Mouse (Mus musculus) stomach, embryonic 15.5 days (tissue): ENCODE measurements around the gene Atp10b. TPM values are rescaled to one million over a fixed set of nuclear protein-coding genes. Genes with fewer than 3 reads are reported as not detected.

ENCODE experiments used
- ATAC-seq: fragments of 200-750 bp; cut with Nextera tagmentation; 2 replicates; pipeline ENCODE4 v1.8.0; 2017; ENCODE audit warnings: low read depth, moderate number of reproducible peaks, moderate TSS enrichment; ENCODE audit not compliant: insufficient read depth, low FRiP score
- H3K27ac ChIP-seq: fragments of 300-500 bp; sonication (generic); 2 replicates; pipeline ENCODE4 v1.5.1; 2015; ENCODE audit warnings: mild to moderate bottlenecking, inconsistent platforms
- H3K27me3 ChIP-seq: fragments of 300-500 bp; sonication (generic); replicated peaks from 2 replicates; pipeline ENCODE4 v1.6.1; 2015; ENCODE audit warnings: inconsistent platforms
- H3K36me3 ChIP-seq: fragments of 300-500 bp; sonication (generic); 2 replicates; pipeline ENCODE4 v1.6.1; 2015; ENCODE audit warnings: inconsistent platforms
- H3K4me1 ChIP-seq: fragments of 300-500 bp; sonication (generic); 2 replicates; pipeline ENCODE4 v1.6.1; 2015; ENCODE audit warnings: inconsistent platforms
- H3K4me2 ChIP-seq: fragments of 300-500 bp; sonication (generic); 2 replicates; pipeline ENCODE4 v1.6.1; 2015; ENCODE audit warnings: mild to moderate bottlenecking, inconsistent platforms
- H3K4me3 ChIP-seq: fragments of 300-500 bp; sonication (generic); replicated peaks from 2 replicates; pipeline ENCODE4 v1.5.1; 2015; ENCODE audit warnings: inconsistent platforms
- H3K9ac ChIP-seq: fragments of 300-500 bp; sonication (generic); 2 replicates; pipeline ENCODE4 v1.6.1; 2015; ENCODE audit warnings: inconsistent platforms
- H3K9me3 ChIP-seq: fragments of 300-500 bp; sonication (generic); 2 replicates; pipeline ENCODE4 v1.6.1; 2016; ENCODE audit warnings: inconsistent platforms
- WGBS: fragments of 180-500 bp; shearing (Covaris S2); methylation state at CpG from one replicate; pipeline ENCODE4 v1.1.7; 2015; 5-methylcytosine and 5-hydroxymethylcytosine counted together
- polyA plus RNA-seq: library from polyadenylated mRNA; unstranded; fragments of >200 nt; fragmentation: Nextera tagmentation; extraction: Ambion mirVana; gene quantifications from 2 replicates; pipeline ENCODE4 v1.2.1, GENCODE M21; 2015

The Atp10b gene
- polyA plus RNA-seq, 1 experiment from 2014 or later = 2.1 TPM

DNA sequence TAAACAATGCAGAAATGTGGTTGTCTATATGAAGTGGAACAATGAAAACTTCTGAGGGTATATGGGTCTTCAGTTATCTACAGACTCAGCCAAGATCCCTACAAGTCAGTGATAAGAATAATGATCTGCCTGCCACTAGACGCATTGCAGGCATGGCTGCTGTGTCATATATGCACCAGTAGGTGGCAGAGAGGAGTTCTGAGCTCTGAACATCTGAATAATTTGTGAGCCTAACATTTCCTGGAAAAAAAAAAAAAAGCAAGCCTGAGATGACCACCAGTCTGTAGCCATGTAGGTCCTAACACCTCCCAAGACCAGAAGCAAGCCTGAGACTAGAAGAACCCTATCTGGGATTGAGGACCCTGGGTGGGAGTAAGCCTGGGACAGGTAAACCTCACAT lies 63.5 kb downstream of the Atp10b start:
- no peaks in the 10 kb centered on the region for H3K36me3 ChIP-seq
- no peaks in the 10 kb centered on the region for H3K4me1 ChIP-seq
- H3K27ac ChIP-seq = no peak overlapping the region
- no peaks in the 10 kb centered on the region for H3K27me3 ChIP-seq
- 21% methylated on average over 1 of the region's 1 CpGs for WGBS
- H3K9ac ChIP-seq = no peak overlapping the region
- no peak overlapping the region for H3K4me2 ChIP-seq
- H3K9me3 ChIP-seq = no peaks in the 10 kb centered on the region
- H3K4me3 ChIP-seq = no peak overlapping the region
- no peak for ATAC-seq

- ATAC-seq = no peak
- Histone ChIP-seq H3K9ac (no peak overlapping the region), H3K27ac (no peak overlapping the region), H3K4me3 (no peak overlapping the region), H3K27me3 (no peaks in the 10 kb centered on the region), H3K9me3 (no peaks in the 10 kb centered on the region), H3K36me3 (no peaks in the 10 kb centered on the region), H3K4me1 (no peaks in the 10 kb centered on the region), H3K4me2 (no peak overlapping the region)
- WGBS = 80% methylated on average over 1 of the region's 1 CpGs
Observed at GRCm38 (mm10) chr11:43213740-43214139, 64.1 kb downstream of the Atp10b start.

DNA sequence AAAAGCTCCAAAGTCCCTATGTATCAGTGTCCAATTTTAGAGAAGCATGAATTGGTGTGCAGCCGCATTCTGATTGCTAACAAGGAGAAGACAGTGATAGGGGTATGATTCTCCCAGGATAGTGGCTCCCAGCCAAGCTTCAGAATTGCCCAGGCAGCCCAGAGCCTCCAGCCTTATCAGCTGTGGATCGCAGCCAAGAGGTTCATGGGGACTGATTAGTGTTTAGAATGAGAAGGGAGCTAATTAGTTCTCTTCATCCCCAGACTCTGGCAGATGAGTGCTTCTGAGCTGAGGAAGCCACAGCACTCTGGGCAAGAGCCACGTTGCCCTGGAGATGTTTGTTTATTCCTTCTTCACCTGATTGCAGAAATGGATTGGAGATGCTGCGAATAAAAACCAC lies 67.3 kb downstream of the Atp10b start:
- 41% methylated on average over 4 of the region's 4 CpGs for WGBS
- no peaks in the 10 kb centered on the region for H3K9me3 ChIP-seq
- no peaks in the 10 kb centered on the region for H3K36me3 ChIP-seq
- peak; percentile 31; the same call in 1 of the 2 replicates for ATAC-seq
- no peak overlapping the region for H3K4me2 ChIP-seq
- no peak overlapping the region for H3K9ac ChIP-seq
- no peaks in the 10 kb centered on the region for H3K4me1 ChIP-seq
- H3K27me3 ChIP-seq = no peaks in the 10 kb centered on the region
- no peak overlapping the region for H3K27ac ChIP-seq
- no peak overlapping the region for H3K4me3 ChIP-seq

DNA sequence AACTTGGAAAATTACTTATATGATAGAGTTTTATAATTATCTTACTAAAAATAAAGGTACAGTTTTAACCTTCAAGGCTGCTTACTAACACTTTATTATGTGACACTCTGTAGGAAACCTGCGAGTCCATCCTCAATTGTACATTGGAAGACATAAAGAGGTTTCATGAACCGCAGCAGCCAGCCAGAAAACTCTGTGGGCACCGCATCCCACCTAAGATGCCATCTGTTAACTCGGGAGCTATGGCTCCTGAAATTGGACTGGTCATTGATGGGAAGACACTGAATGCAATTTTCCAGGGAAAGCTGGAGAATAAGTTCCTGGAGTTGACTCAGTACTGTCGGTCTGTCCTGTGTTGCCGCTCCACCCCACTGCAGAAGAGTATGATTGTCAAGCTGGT lies 80.6 kb downstream of the Atp10b start:
- Histone ChIP-seq H3K27ac (no peak overlapping the region), H3K36me3 (no peaks in the 10 kb centered on the region), H3K4me1 (no peaks in the 10 kb centered on the region), H3K4me3 (no peak overlapping the region), H3K27me3 (no peaks in the 10 kb centered on the region), H3K9me3 (no peaks in the 10 kb centered on the region), H3K4me2 (no peak overlapping the region), H3K9ac (no peak overlapping the region)
- 93% methylated on average over 6 of the region's 6 CpGs for WGBS
- no peak for ATAC-seq

DNA sequence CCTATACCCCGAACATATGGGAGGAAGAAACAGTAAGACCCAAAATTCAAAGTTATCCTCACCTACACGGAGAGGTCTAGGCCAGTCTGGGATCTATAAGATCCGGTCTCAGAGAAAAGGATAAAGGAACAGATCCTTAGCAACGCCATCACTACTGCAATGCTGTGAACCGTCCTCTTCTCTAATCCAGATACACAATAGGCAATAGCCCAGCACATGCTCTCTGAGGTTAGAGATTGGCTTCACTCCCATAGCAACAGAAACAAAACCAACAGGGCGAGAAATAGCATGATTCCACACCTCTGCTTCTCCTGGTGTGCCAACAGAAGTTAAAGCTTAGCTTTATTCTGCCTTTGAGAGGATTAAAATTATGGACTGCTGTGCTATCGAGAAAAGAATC lies 82.4 kb downstream of the Atp10b start:
- WGBS = 79% methylated on average over 7 of the region's 7 CpGs
- Histone ChIP-seq H3K27me3 (no peaks in the 10 kb centered on the region), H3K36me3 (no peaks in the 10 kb centered on the region), H3K4me2 (no peak overlapping the region), H3K9me3 (no peaks in the 10 kb centered on the region), H3K4me3 (no peak overlapping the region), H3K27ac (no peak overlapping the region), H3K9ac (no peak overlapping the region), H3K4me1 (no peaks in the 10 kb centered on the region)
- no peak for ATAC-seq

DNA sequence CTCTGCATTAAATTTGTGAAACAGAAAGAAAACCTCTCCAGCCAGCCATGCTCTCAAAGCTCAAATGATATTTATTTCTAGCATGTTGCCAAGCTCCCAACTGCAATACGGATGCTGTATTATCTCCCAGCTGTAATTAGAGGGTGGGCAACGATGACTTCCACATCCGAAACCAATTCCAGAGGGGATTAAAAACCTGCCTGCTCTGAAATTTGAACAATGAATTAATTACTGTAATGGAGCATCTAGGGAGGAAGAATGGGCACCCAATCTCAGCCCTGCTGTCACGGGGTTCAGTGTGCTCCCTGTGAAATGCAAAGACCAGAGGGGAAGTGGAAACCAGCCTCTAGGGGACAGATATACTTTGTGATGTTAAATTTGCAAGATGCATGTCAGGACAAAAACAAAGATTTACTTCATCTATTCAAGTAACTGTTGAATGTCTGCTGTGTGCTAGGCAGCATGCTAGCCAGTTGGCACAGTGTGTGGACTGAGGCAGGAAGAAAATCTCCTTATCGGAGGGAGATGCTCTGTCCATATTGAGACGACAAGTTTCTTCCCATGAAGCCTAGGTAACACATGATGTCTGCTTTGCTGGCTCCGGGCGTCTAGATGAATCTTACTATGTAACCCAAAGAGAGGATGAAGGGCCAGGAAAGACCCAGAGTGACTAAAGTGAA lies 86.8 kb downstream of the Atp10b start:
- Histone ChIP-seq H3K36me3 (no peaks in the 10 kb centered on the region), H3K27me3 (no peaks in the 10 kb centered on the region), H3K4me2 (no peak overlapping the region), H3K4me3 (no peak overlapping the region), H3K4me1 (no peaks in the 10 kb centered on the region), H3K9ac (no peak overlapping the region), H3K27ac (no peak overlapping the region), H3K9me3 (no peaks in the 10 kb centered on the region)
- WGBS = 82% methylated on average over 8 of the region's 8 CpGs
- ATAC-seq = no peak

- H3K4me2 ChIP-seq = no peak overlapping the region
- no peak overlapping the region for H3K4me3 ChIP-seq
- no peaks in the 10 kb centered on the region for H3K4me1 ChIP-seq
- no peaks in the 10 kb centered on the region for H3K27me3 ChIP-seq
- H3K9ac ChIP-seq = no peak overlapping the region
- no peak overlapping the region for H3K27ac ChIP-seq
- no peaks in the 10 kb centered on the region for H3K9me3 ChIP-seq
- no peak for ATAC-seq
- H3K36me3 ChIP-seq = no peaks in the 10 kb centered on the region
- 90% methylated on average over 8 of the region's 8 CpGs for WGBS
Observed at GRCm38 (mm10) chr11:43239804-43240203, 90.1 kb downstream of the Atp10b start.

DNA sequence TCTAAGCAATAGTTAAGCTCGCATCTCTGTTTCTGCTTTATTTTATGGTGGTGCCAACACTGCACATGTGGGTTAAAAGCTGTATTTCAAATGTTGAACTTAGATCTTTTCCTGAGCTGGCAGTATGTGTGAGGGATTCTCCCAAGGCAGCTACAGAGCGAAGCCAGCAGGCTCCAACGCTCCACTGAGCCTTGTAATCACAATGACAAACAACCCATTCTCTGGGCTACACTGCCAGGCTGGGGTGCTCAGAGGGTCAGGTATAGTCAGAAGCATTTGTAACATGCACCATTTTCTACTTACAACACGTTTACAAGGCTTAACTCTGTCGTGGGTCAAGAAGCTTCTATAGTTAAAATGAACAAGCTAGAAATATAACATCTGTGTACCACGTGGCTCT lies 103.4 kb downstream of the Atp10b start:
- Histone ChIP-seq H3K4me3 (no peak overlapping the region), H3K27me3 (no peaks in the 10 kb centered on the region), H3K36me3 (no peaks in the 10 kb centered on the region), H3K27ac (no peak overlapping the region), H3K9me3 (no peaks in the 10 kb centered on the region), H3K9ac (no peak overlapping the region), H3K4me1 (no peaks in the 10 kb centered on the region), H3K4me2 (no peak overlapping the region)
- no peak for ATAC-seq
- WGBS = 35% methylated on average over 6 of the region's 6 CpGs

DNA sequence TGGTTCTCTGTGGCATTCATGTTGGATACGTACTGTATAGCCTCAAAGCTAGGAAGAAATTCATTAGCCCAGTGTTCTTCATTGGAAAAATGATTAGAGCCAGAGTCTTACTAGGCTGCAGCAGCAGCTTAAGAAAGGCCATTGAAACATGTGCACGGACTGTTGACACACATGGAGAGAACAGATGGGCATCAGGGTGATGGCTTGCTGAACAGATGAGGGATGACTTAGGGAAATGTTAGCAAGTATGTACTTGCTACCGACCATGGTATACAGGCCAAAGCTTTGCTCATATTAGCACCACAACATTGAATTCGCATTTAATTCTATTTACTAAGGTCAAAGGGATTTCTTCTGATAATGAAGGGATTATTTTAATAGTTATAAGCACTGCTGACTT lies 105.6 kb downstream of the Atp10b start:
- WGBS = 74% methylated on average over 4 of the region's 4 CpGs
- Histone ChIP-seq H3K27ac (no peak overlapping the region), H3K4me3 (no peak overlapping the region), H3K4me2 (no peak overlapping the region), H3K9me3 (no peaks in the 10 kb centered on the region), H3K9ac (no peak overlapping the region), H3K27me3 (no peaks in the 10 kb centered on the region), H3K36me3 (no peaks in the 10 kb centered on the region), H3K4me1 (no peaks in the 10 kb centered on the region)
- ATAC-seq = no peak

GRCm38 (mm10) chr11:43257291-43257690 lies 107.6 kb downstream of the Atp10b start:
- H3K4me1 ChIP-seq = no peaks in the 10 kb centered on the region
- H3K27ac ChIP-seq = no peak overlapping the region
- ATAC-seq = no peak
- no peak overlapping the region for H3K9ac ChIP-seq
- no peak overlapping the region for H3K4me3 ChIP-seq
- H3K9me3 ChIP-seq = no peaks in the 10 kb centered on the region
- H3K27me3 ChIP-seq = no peaks in the 10 kb centered on the region
- H3K4me2 ChIP-seq = no peak overlapping the region
- H3K36me3 ChIP-seq = no peaks in the 10 kb centered on the region
- 64% methylated on average over 3 of the region's 3 CpGs for WGBS

DNA sequence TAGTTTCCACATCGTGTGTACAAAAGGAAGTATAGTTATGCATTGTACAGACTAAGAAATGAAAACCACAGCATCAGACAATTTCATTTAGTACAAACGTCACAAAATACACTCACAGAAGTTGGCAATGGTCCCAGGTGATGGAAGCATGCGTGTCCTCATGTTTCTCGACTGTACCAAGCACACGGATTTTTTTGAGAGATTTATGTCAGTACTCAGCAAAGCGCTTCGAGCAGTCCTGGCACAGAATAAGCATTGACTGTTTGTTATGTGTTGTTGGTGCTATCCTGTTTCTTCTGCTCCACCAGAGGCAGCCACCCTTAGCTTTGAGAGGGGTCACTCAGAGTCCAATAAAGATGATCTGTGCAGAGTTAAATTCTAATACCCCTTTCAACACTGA lies 108.1 kb downstream of the Atp10b start:
- Histone ChIP-seq H3K4me1 (no peaks in the 10 kb centered on the region), H3K4me3 (no peak overlapping the region), H3K36me3 (no peaks in the 10 kb centered on the region), H3K9me3 (no peaks in the 10 kb centered on the region), H3K4me2 (no peak overlapping the region), H3K27ac (no peak overlapping the region), H3K27me3 (no peaks in the 10 kb centered on the region), H3K9ac (no peak overlapping the region)
- WGBS = 44% methylated on average over 7 of the region's 7 CpGs
- ATAC-seq = no peak

GRCm38 (mm10) chr11:43263548-43264218 lies 114.0 kb downstream of the Atp10b start:
- Histone ChIP-seq H3K9ac (no peak overlapping the region), H3K27ac (no peak overlapping the region), H3K27me3 (no peaks in the 10 kb centered on the region), H3K4me2 (no peak overlapping the region), H3K9me3 (no peaks in the 10 kb centered on the region), H3K36me3 (no peaks in the 10 kb centered on the region), H3K4me1 (no peaks in the 10 kb centered on the region), H3K4me3 (no peak overlapping the region)
- WGBS = 46% methylated on average over 3 of the region's 3 CpGs
- no peak for ATAC-seq
